Mouse (Mus musculus) lung, postnatal 14 days (tissue): ENCODE measurements at regions not wholly inside any gene's neighbourhood (a gene's known extent, or its start where the extent isn't known, plus 50 kb on each side); places are given as distances from the start of the nearest gene placed in this dataset.
A peak's percentile ranks its signal among the peaks of the same experiment; 100 is the strongest.

ENCODE experiments used
- DNase-seq: peaks from one replicate; pipeline ENCODE4 v3.0.0; 2021

GRCm38 (mm10) chr15:85661393-85661690 lies 73.4 kb upstream of the Ppara start:
- DNase-seq = no peak

- no peak for DNase-seq
Observed at GRCm38 (mm10) chr15:85661771-85662170, 73.0 kb upstream of the Ppara start.

- DNase-seq = no peak
Observed at GRCm38 (mm10) chr15:85662271-85662670, 72.5 kb upstream of the Ppara start.

GRCm38 (mm10) chr15:85662673-85663072 lies 72.1 kb upstream of the Ppara start:
- DNase-seq = no peak

GRCm38 (mm10) chr15:85663757-85664431 lies 70.9 kb upstream of the Ppara start:
- DNase-seq = no peak

GRCm38 (mm10) chr15:85664432-85664828 lies 70.4 kb upstream of the Ppara start:
- DNase-seq = no peak

- no peak for DNase-seq
Observed at GRCm38 (mm10) chr15:85665181-85665821, 69.5 kb upstream of the Ppara start.

GRCm38 (mm10) chr15:85666496-85666895 lies 68.3 kb upstream of the Ppara start:
- DNase-seq = no peak

- DNase-seq = no peak
Observed at GRCm38 (mm10) chr15:85667381-85667791, 67.4 kb upstream of the Ppara start.

GRCm38 (mm10) chr15:85667906-85668590 lies 66.7 kb upstream of the Ppara start:
- no peak for DNase-seq

- no peak for DNase-seq
Observed at GRCm38 (mm10) chr15:85668871-85669651, 65.7 kb upstream of the Ppara start.

GRCm38 (mm10) chr15:85669652-85670175 lies 65.1 kb upstream of the Ppara start:
- peak; percentile 66 for DNase-seq

GRCm38 (mm10) chr15:85670176-85670788 lies 64.5 kb upstream of the Ppara start:
- DNase-seq = peak; percentile 70

GRCm38 (mm10) chr15:85670789-85671700 lies 63.7 kb upstream of the Ppara start:
- peak; percentile 94 for DNase-seq

GRCm38 (mm10) chr15:85671701-85672191 lies 63.0 kb upstream of the Ppara start:
- no peak for DNase-seq

GRCm38 (mm10) chr15:85672376-85672775 lies 62.4 kb upstream of the Ppara start:
- no peak for DNase-seq

GRCm38 (mm10) chr15:85672931-85673330 lies 61.9 kb upstream of the Ppara start:
- no peak for DNase-seq

- DNase-seq = no peak
Observed at GRCm38 (mm10) chr15:85673506-85673905, 61.3 kb upstream of the Ppara start.

GRCm38 (mm10) chr15:85674191-85674984 lies 60.4 kb upstream of the Ppara start:
- no peak for DNase-seq

- DNase-seq = no peak
Observed at GRCm38 (mm10) chr15:85675126-85675525, 59.7 kb upstream of the Ppara start.

GRCm38 (mm10) chr15:85675736-85676135 lies 59.0 kb upstream of the Ppara start:
- DNase-seq = no peak
